Mouse (Mus musculus) hindbrain, embryonic 12.5 days (tissue): ENCODE measurements around the gene Ilvbl. TPM values are rescaled to one million over a fixed set of nuclear protein-coding genes. Genes with fewer than 3 reads are reported as not detected.
A peak's percentile ranks its signal among the peaks of the same experiment; 100 is the strongest.
"Not testable (repeated sequence)": the region's sequence is repeated elsewhere in the genome, so short reads cannot be mapped to it uniquely, and the experiment has no call there.

Experiments
- ATAC-seq: fragments of 200-750 bp; cut with Nextera tagmentation; 2 replicates; pipeline ENCODE4 v1.8.0; 2017; ENCODE audit warnings: moderate TSS enrichment; ENCODE audit not compliant: low FRiP score
- H3K27ac ChIP-seq: fragments of 300-500 bp; sonication (generic); 2 replicates; pipeline ENCODE4 v1.5.1; 2016; ENCODE audit warnings: mild to moderate bottlenecking
- H3K27me3 ChIP-seq: fragments of 300-500 bp; sonication (generic); 2 replicates; pipeline ENCODE4 v1.6.1; 2016; ENCODE audit warnings: mild to moderate bottlenecking
- H3K36me3 ChIP-seq: fragments of 300-500 bp; sonication (generic); 2 replicates; pipeline ENCODE4 v1.6.1; 2016; ENCODE audit warnings: mild to moderate bottlenecking
- H3K4me1 ChIP-seq: fragments of 300-500 bp; sonication (generic); 2 replicates; pipeline ENCODE4 v1.6.1; 2016
- H3K4me2 ChIP-seq: fragments of 300-500 bp; sonication (generic); replicated peaks from 2 replicates; pipeline ENCODE4 v1.6.1; 2016; ENCODE audit warnings: mild to moderate bottlenecking
- H3K4me3 ChIP-seq: fragments of 300-500 bp; sonication (generic); 2 replicates; pipeline ENCODE4 v1.5.1; 2016; ENCODE audit warnings: mild to moderate bottlenecking
- H3K9ac ChIP-seq: fragments of 300-500 bp; sonication (generic); 2 replicates; pipeline ENCODE4 v1.6.1; 2016; ENCODE audit warnings: mild to moderate bottlenecking, moderate library complexity
- H3K9me3 ChIP-seq: fragments of 300-500 bp; sonication (generic); replicated peaks from 2 replicates; pipeline ENCODE4 v1.6.1; 2016; ENCODE audit warnings: mild to moderate bottlenecking
- WGBS: fragments of 180-500 bp; shearing (Covaris S2); methylation state at CpG from one replicate; pipeline ENCODE4 v1.1.7; 2016; 5-methylcytosine and 5-hydroxymethylcytosine counted together
- polyA plus RNA-seq: library from polyadenylated mRNA; unstranded; fragments of >200 nt; fragmentation: Nextera tagmentation; extraction: Ambion mirVana; gene quantifications from 2 replicates; pipeline ENCODE4 v1.2.1, GENCODE M21; 2016

Ilvbl gene
- polyA plus RNA-seq: 45.0 and 51.6 TPM in 2 replicates

GRCm38 (mm10) chr10:78574250-78575104, at the start of gene Ilvbl:
Gene Ilvbl, plus strand, starts transcription at chr10:78574346.
- Histone ChIP-seq H3K4me3 (peak within 1 kb of the TSS; percentile 56), H3K9me3 (no peaks in the 10 kb centered on the region), H3K4me1 (peaks cover 15% of the 10 kb centered on the region), H3K4me2 (peak within 1 kb of the TSS; percentile 73), H3K9ac (peak within 1 kb of the TSS; percentile 73), H3K27ac (peak within 1 kb of the TSS; percentile 79), H3K27me3 (no peaks in the 10 kb centered on the region), H3K36me3 (peaks cover 18% of the 10 kb centered on the region)
- ATAC-seq: peak; percentile 93
- under 1% methylated on average over 51 of the region's 51 CpGs for WGBS

- not testable (repeated sequence) for H3K4me1 ChIP-seq, H3K27me3 ChIP-seq, H3K27ac ChIP-seq, H3K9me3 ChIP-seq, H3K36me3 ChIP-seq, H3K4me2 ChIP-seq, H3K9ac ChIP-seq, H3K4me3 ChIP-seq, ATAC-seq
- WGBS: 51% methylated on average over 3 of the region's 3 CpGs
Observed at GRCm38 (mm10) chr10:78525071-78525470, 49.1 kb upstream of the Ilvbl start.

- H3K36me3 ChIP-seq: no peaks in the 10 kb centered on the region
- H3K27me3 ChIP-seq: no peaks in the 10 kb centered on the region
- no peaks in the 10 kb centered on the region for H3K9me3 ChIP-seq
- WGBS: 62% methylated on average over 4 of the region's 4 CpGs
- H3K4me3 ChIP-seq: no peak overlapping the region
- no peak overlapping the region for H3K4me2 ChIP-seq
- H3K27ac ChIP-seq: no peak overlapping the region
- H3K9ac ChIP-seq: no peak overlapping the region
- no peak for ATAC-seq
- no peaks in the 10 kb centered on the region for H3K4me1 ChIP-seq
Observed at GRCm38 (mm10) chr10:78525511-78525910, 48.6 kb upstream of the Ilvbl start.

GRCm38 (mm10) chr10:78540943-78541342, 33.2 kb upstream of the Ilvbl start:
- Histone ChIP-seq H3K4me3 (no peak overlapping the region), H3K4me1 (no peaks in the 10 kb centered on the region)
- 58% methylated on average over 2 of the region's 2 CpGs for WGBS

DNA sequence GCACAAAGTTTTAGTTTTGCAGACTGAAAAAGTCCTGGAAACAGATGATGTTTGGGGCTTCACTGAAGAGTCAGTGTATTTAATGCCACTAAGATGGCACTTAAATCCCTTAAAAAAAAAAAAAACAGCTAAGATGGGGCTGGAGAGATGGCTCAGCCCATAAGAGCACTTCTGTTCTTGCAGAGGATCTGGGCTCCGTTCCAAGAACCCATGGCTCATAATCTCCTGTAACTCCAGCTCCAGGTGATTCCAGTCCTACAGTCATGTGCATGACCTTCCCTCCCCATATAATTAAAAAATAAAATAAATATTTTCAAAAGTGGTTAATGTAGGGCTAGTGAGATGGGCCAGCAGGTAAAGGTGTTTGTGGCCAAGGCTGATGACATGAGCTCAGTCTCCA, 9.1 kb upstream of the Ilvbl start:
- 95% methylated on average over 1 of the region's 1 CpGs for WGBS
- H3K27me3 ChIP-seq: no peaks in the 10 kb centered on the region
- no peaks in the 10 kb centered on the region for H3K4me1 ChIP-seq
- H3K9ac ChIP-seq: no peak overlapping the region
- no peaks in the 10 kb centered on the region for H3K9me3 ChIP-seq
- H3K4me2 ChIP-seq: no peak overlapping the region
- no peak overlapping the region for H3K4me3 ChIP-seq
- ATAC-seq: no peak
- no peaks in the 10 kb centered on the region for H3K36me3 ChIP-seq
- H3K27ac ChIP-seq: no peak overlapping the region

More at GRCm38 (mm10) chr10:78540943-78541342, 33.2 kb upstream of the Ilvbl start:
- no peak overlapping the region for H3K9ac ChIP-seq
- no peak overlapping the region for H3K4me2 ChIP-seq
- H3K27ac ChIP-seq: no peak overlapping the region
- H3K9me3 ChIP-seq: no peaks in the 10 kb centered on the region
- ATAC-seq: no peak
- H3K27me3 ChIP-seq: no peaks in the 10 kb centered on the region
- H3K36me3 ChIP-seq: no peaks in the 10 kb centered on the region

GRCm38 (mm10) chr10:78569191-78569590, 5.0 kb upstream of the Ilvbl start:
- Histone ChIP-seq H3K9ac (no peak overlapping the region), H3K4me1 (0 out of 2 replicates have a peak, but pooled peaks cover 5% of the 10 kb centered on the region), H3K27me3 (no peaks in the 10 kb centered on the region), H3K4me3 (no peak overlapping the region), H3K9me3 (no peaks in the 10 kb centered on the region), H3K36me3 (no peaks in the 10 kb centered on the region), H3K4me2 (no peak overlapping the region), H3K27ac (no peak overlapping the region)
- ATAC-seq: no peak
- WGBS: 84% methylated on average over 3 of the region's 3 CpGs

DNA sequence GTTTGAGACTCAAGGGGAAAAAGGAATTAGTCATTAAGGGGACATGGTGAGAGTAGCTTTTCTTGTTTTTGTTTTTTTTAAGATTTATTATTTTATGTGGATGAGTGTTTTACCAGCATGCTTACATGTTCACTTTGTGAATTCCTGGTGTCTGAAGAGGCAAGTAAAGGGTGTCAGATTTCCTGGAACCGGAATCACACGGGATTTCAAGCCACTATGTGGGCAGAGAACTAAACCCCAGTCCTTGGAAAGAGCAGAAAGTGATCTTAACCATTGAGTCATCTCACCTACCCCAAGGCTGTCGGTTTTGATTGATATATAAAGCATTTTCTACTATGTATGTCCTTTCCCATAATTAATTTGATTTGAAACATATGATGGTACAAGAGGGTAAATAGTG, 4.5 kb upstream of the Ilvbl start:
- H3K4me2 ChIP-seq: no peak overlapping the region
- no peak overlapping the region for H3K27ac ChIP-seq
- WGBS: 63% methylated on average over 3 of the region's 3 CpGs
- H3K4me1 ChIP-seq: 0 out of 2 replicates have a peak, but pooled peaks cover 5% of the 10 kb centered on the region
- no peaks in the 10 kb centered on the region for H3K9me3 ChIP-seq
- H3K4me3 ChIP-seq: no peak overlapping the region
- no peaks in the 10 kb centered on the region for H3K36me3 ChIP-seq
- H3K9ac ChIP-seq: no peak overlapping the region
- no peaks in the 10 kb centered on the region for H3K27me3 ChIP-seq
- no peak for ATAC-seq

GRCm38 (mm10) chr10:78570416-78570815, 3.7 kb upstream of the Ilvbl start:
- no peaks in the 10 kb centered on the region for H3K36me3 ChIP-seq
- H3K4me1 ChIP-seq: peaks cover 9% of the 10 kb centered on the region
- 74% methylated on average over 6 of the region's 6 CpGs for WGBS
- ATAC-seq: no peak
- H3K27me3 ChIP-seq: no peaks in the 10 kb centered on the region
- no peak overlapping the region for H3K4me3 ChIP-seq
- H3K9ac ChIP-seq: no peak overlapping the region
- no peak overlapping the region for H3K27ac ChIP-seq
- H3K9me3 ChIP-seq: no peaks in the 10 kb centered on the region
- no peak overlapping the region for H3K4me2 ChIP-seq

DNA sequence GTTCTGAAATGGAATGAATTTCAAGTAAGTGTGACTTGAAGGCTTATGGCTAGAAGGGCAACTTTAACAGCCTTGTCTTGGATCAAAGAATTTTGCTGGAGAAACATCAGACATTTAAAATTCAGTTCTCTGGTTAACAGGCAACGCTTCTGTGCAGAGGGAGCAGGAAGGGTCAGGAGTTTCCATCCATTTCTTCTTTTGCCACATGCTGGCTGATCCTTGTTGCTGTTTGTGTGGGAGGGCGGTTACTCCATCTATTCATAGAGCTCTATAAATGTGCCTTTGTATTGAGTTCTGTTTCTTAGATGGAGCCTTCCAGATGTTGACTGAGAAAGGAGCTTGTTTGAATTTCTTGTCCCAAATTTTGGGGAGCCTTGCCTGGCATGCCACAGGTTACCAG, 3.2 kb upstream of the Ilvbl start:
- ATAC-seq: no peak
- no peaks in the 10 kb centered on the region for H3K9me3 ChIP-seq
- peaks cover 14% of the 10 kb centered on the region for H3K4me1 ChIP-seq
- 60% methylated on average over 2 of the region's 2 CpGs for WGBS
- no peak overlapping the region for H3K27ac ChIP-seq
- H3K36me3 ChIP-seq: no peaks in the 10 kb centered on the region
- no peak overlapping the region for H3K9ac ChIP-seq
- no peak overlapping the region for H3K4me3 ChIP-seq
- no peaks in the 10 kb centered on the region for H3K27me3 ChIP-seq
- H3K4me2 ChIP-seq: no peak overlapping the region

DNA sequence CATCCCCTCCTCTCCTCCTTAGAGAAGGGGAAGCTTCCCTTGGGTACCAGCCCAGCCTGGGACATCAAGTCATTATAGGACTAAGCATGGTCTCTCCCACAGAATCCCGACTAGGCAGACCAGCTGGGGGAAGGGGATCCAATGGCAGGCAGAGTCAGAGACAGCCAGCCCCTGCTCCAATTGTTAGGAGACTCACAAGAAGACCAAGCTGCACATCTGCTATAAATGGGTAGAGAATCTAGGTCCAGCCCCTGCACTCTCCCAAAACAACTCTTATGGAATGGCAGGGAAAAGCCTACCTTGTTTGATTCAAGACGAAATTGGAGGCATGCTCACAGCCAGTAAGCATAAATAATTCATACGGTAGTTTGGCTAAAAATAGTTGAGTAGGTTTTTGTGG, 920 bp upstream of the Ilvbl start:
- no peak overlapping the region for H3K9ac ChIP-seq
- no peaks in the 10 kb centered on the region for H3K27me3 ChIP-seq
- WGBS: 82% methylated on average over 3 of the region's 3 CpGs
- peaks cover 15% of the 10 kb centered on the region for H3K4me1 ChIP-seq
- H3K4me2 ChIP-seq: no peak overlapping the region
- no peak for ATAC-seq
- H3K36me3 ChIP-seq: peaks cover 7% of the 10 kb centered on the region; the same call in 1 of the 2 replicates
- no peak overlapping the region for H3K27ac ChIP-seq
- no peak overlapping the region for H3K4me3 ChIP-seq
- H3K9me3 ChIP-seq: no peaks in the 10 kb centered on the region

DNA sequence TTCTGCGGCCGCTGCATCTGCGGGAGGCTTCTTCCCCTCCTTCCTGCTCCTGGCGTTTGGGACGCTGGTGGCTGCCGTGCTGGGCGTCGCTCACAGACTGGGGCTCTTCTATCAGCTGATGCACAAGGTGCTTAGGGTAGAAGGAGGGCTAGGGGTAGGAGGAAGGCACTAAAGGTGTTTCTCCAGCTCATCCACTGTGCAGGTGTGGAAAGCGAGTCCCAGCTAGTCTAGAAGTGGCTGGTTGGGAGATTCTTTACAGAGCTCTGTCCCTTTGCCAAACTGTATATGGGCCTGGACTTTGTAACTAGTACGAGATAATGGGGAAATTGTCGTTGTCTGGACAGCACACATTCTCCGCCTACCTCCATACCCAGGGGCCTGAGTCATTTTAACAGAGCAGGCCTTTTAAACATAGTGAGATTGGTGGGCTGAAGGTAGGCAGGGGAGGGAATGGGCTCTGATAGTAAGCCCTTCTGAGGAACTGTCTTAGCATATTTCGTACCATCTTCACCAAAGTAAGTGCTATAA, 1.0 kb downstream of the Ilvbl start:
- Histone ChIP-seq H3K27me3 (no peaks in the 10 kb centered on the region), H3K36me3 (peaks cover 21% of the 10 kb centered on the region), H3K4me3 (peak overlapping the region; percentile 56), H3K9ac (peak overlapping the region; percentile 73), H3K27ac (peak overlapping the region; percentile 79), H3K9me3 (no peaks in the 10 kb centered on the region), H3K4me2 (peak overlapping the region; percentile 73), H3K4me1 (peaks cover 15% of the 10 kb centered on the region)
- 17% methylated on average over 13 of the region's 13 CpGs for WGBS
- ATAC-seq: peak; percentile 53

GRCm38 (mm10) chr10:78575690-78576089, 1.5 kb downstream of the Ilvbl start:
- H3K4me3 ChIP-seq: no peak overlapping the region
- H3K9ac ChIP-seq: 0 out of 2 replicates have a peak overlapping the region, but pooled peaks have one; percentile 10
- 96% methylated on average over 2 of the region's 2 CpGs for WGBS

More at GRCm38 (mm10) chr10:78575690-78576089, 1.5 kb downstream of the Ilvbl start:
- no peak overlapping the region for H3K27ac ChIP-seq
- peaks cover 23% of the 10 kb centered on the region for H3K36me3 ChIP-seq
- ATAC-seq: no peak
- peaks cover 15% of the 10 kb centered on the region for H3K4me1 ChIP-seq
- peak overlapping the region; percentile 73 for H3K4me2 ChIP-seq
- H3K27me3 ChIP-seq: no peaks in the 10 kb centered on the region
- no peaks in the 10 kb centered on the region for H3K9me3 ChIP-seq
